Mouse (Mus musculus): ENCODE measurements around the gene Hibadh. TPM values are rescaled to one million over a fixed set of nuclear protein-coding genes. Genes with fewer than 3 reads are reported as not detected.

Gene Hibadh
- polyA plus RNA-seq, 1 experiment: 334 TPM

DNA sequence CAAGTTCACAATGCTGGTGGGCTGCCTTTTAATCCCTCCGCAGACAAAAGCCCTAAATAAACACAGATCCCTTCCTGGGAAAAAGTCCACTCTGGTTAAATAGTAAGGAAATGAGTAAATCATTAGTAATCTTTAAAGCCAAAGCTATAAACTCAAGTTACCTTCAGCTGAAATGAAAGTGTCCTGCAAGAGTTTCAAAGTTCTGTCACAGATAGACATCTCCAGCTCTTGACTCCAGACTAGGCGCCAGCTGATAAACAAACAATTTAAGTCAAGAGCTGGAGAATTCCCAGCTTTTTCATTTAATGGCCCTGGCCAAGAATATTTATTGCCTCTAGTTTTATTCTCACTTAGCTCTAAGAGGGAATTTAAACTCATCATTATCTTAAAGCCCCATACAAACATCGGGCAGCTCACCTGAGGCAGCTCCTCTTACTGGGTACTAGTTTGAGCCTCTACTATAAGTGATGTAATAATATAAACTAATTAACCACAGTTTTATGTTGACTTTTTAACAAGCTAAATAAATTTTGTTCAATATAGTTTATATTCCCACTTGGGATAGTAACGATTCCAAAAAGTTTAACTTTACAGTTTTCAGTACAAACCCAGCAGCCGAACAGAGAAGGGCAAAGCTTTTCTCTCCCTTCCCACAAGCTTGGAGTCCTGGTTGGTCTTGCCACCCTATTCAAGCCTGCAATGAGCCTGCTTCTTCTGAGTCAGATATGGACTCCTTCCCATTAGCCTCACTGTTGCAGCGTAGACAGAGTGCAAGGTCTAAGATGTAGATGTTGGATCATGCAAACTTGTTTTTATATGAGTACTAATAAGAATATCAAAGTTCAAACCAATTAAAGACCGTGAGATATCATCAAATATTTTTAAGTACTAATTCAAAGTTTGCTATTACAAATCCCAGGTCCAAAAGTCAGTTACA is 38.2 kb downstream of the Hibadh start:
- Histone ChIP-seq H3K4me3 (ENCODE audit: insufficient read depth, low read depth, low read length) (no peak overlapping the region), H3K27me3 (replicated peaks; ENCODE audit: control insufficient read depth, insufficient read depth, low read length) (no peaks in the 10 kb centered on the region), H3K27ac (ENCODE audit: insufficient read depth, low read depth, low read length) (peak overlapping the region; percentile 94), H3K36me3 (ENCODE audit: control insufficient read depth, insufficient read depth, low read length) (no peaks in the 10 kb centered on the region), H3K4me1 (ENCODE audit: control insufficient read depth, insufficient read depth, low read length) (peaks cover 14% of the 10 kb centered on the region; the same call in 1 of the 2 replicates)
- 42% methylated on average over 7 of the region's 7 CpGs for WGBS
- no peak for TF ChIP-seq POLR2A (IDR thresholded peaks at IDR 0.05; ENCODE audit: low read depth, low read length)
- TF ChIP-seq CTCF (conservative IDR thresholded peaks at IDR 0.05; ENCODE audit: insufficient read depth, insufficient read length, low read depth, low read length): no peak
- peak; percentile 71 for DNase-seq

DNA sequence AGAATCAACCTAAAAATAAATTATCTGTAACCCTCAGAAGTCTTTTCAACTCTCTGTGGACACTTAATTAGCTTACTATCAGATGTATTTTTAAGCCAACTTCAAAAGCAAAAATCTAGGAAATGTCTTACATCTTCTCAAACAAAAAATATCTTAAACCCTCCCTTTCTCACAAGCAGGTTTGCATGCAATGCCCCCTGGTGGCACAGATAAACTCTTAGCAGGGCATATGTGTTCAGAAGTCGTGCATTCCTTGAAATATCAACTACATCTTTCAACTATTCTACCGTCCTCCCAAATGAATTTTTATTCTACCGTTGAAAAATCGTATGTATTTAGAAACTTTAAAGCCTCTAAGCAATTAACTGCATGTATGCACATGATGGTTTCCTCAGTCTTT is 39.1 kb downstream of the Hibadh start:
- Histone ChIP-seq H3K4me3 (ENCODE audit: insufficient read depth, low read depth, low read length) (no peak overlapping the region), H3K36me3 (ENCODE audit: control insufficient read depth, insufficient read depth, low read length) (no peaks in the 10 kb centered on the region), H3K4me1 (ENCODE audit: control insufficient read depth, insufficient read depth, low read length) (peaks cover 11% of the 10 kb centered on the region; the same call in 1 of the 2 replicates), H3K27ac (ENCODE audit: insufficient read depth, low read depth, low read length) (no peak overlapping the region; the same call in 1 of the 2 replicates), H3K27me3 (replicated peaks; ENCODE audit: control insufficient read depth, insufficient read depth, low read length) (no peaks in the 10 kb centered on the region)
- peak; percentile 63 for DNase-seq
- 13% methylated on average over 4 of the region's 4 CpGs for WGBS
- no peak for TF ChIP-seq POLR2A (IDR thresholded peaks at IDR 0.05; ENCODE audit: low read depth, low read length)
- TF ChIP-seq CTCF (conservative IDR thresholded peaks at IDR 0.05; ENCODE audit: insufficient read depth, insufficient read length, low read depth, low read length): peak; percentile 35

DNA sequence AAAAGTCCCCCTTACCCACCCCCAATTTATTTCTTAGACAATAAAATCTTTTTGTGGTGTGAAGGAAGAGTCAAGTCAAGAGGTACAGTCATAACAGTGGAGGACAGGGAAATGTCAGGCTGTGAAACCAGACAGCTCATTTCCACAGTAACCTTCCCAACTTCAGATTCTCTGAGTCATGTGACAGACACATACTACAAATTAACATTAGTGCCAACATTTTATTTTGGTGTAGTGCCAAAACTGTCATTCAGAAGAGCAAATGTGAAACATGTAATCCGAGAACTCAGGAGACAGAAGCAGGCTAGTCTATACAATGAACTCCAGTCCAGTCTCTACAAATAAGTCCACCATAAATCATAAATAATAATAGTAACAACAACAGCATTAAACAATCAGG is 45.4 kb downstream of the Hibadh start:
- WGBS: 78% methylated on average over 1 of the region's 1 CpGs
- TF ChIP-seq CTCF (conservative IDR thresholded peaks at IDR 0.05; ENCODE audit: insufficient read depth, insufficient read length, low read depth, low read length) (no peak), POLR2A (IDR thresholded peaks at IDR 0.05; ENCODE audit: low read depth, low read length) (no peak)
- no peak for DNase-seq

DNA sequence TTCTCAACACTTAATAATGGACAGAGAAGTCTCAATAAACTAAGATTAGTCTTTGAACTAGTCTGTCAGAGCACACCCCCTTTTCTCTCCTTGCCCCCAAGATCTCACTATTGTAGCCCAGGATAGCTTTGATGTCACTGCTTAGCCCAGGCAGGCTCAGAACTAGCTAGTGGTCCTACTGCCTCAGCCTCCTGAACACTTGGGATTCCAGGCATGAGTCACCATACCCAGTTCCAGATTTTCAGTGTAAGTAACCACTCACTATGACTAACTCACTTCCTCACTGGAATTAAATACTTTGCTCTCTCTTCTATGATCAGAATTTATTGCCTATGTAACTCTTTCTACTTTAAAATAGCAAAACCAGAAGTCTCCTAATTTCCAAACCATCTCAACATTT is 53.6 kb downstream of the Hibadh start:
- no peak for DNase-seq
- H3K36me3 ChIP-seq (ENCODE audit: control insufficient read depth, insufficient read depth, low read length): no peaks in the 10 kb centered on the region
- no peak overlapping the region for H3K4me3 ChIP-seq (ENCODE audit: insufficient read depth, low read depth, low read length)
- H3K27me3 ChIP-seq (replicated peaks; ENCODE audit: control insufficient read depth, insufficient read depth, low read length): no peaks in the 10 kb centered on the region
- TF ChIP-seq POLR2A (IDR thresholded peaks at IDR 0.05; ENCODE audit: low read depth, low read length): no peak
- no peak for TF ChIP-seq CTCF (conservative IDR thresholded peaks at IDR 0.05; ENCODE audit: insufficient read depth, insufficient read length, low read depth, low read length)
- no peaks in the 10 kb centered on the region for H3K4me1 ChIP-seq (ENCODE audit: control insufficient read depth, insufficient read depth, low read length)
- no peak overlapping the region for H3K27ac ChIP-seq (ENCODE audit: insufficient read depth, low read depth, low read length)

More for the DNA sequence above, 45.4 kb downstream of the Hibadh start:
- Histone ChIP-seq H3K27me3 (replicated peaks; ENCODE audit: control insufficient read depth, insufficient read depth, low read length) (no peaks in the 10 kb centered on the region), H3K27ac (ENCODE audit: insufficient read depth, low read depth, low read length) (no peak overlapping the region), H3K4me3 (ENCODE audit: insufficient read depth, low read depth, low read length) (no peak overlapping the region), H3K36me3 (ENCODE audit: control insufficient read depth, insufficient read depth, low read length) (no peaks in the 10 kb centered on the region), H3K4me1 (ENCODE audit: control insufficient read depth, insufficient read depth, low read length) (no peaks in the 10 kb centered on the region; the same call in 1 of the 2 replicates)

DNA sequence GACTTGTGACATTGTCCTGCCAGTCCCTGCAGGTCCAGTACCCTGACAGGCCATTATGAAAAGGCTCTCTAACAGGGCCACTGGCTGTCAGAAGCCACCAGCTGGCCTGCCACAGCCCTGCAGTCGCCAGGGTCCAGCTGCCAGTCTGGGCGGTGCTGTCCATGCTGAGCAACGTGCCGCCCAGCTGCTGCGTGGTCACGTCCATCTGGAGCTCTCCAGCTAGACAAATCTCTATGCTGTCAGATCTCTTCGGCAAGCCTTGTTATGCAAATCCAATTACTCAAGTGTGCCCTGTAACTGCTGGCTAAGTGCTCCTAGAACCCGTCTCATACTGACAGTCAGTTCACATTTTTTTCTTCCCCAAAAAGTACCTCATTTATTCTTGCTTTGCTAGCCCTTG is 55.8 kb downstream of the Hibadh start:
- DNase-seq: peak; percentile 23
- no peaks in the 10 kb centered on the region for H3K4me1 ChIP-seq (ENCODE audit: control insufficient read depth, insufficient read depth, low read length)
- WGBS: 32% methylated on average over 8 of the region's 8 CpGs
- H3K4me3 ChIP-seq (ENCODE audit: insufficient read depth, low read depth, low read length): no peak overlapping the region
- no peaks in the 10 kb centered on the region for H3K36me3 ChIP-seq (ENCODE audit: control insufficient read depth, insufficient read depth, low read length)
- no peaks in the 10 kb centered on the region for H3K27me3 ChIP-seq (replicated peaks; ENCODE audit: control insufficient read depth, insufficient read depth, low read length)
- TF ChIP-seq POLR2A (IDR thresholded peaks at IDR 0.05; ENCODE audit: low read depth, low read length) (no peak), CTCF (conservative IDR thresholded peaks at IDR 0.05; ENCODE audit: insufficient read depth, insufficient read length, low read depth, low read length) (no peak)
- no peak overlapping the region for H3K27ac ChIP-seq (ENCODE audit: insufficient read depth, low read depth, low read length)

DNA sequence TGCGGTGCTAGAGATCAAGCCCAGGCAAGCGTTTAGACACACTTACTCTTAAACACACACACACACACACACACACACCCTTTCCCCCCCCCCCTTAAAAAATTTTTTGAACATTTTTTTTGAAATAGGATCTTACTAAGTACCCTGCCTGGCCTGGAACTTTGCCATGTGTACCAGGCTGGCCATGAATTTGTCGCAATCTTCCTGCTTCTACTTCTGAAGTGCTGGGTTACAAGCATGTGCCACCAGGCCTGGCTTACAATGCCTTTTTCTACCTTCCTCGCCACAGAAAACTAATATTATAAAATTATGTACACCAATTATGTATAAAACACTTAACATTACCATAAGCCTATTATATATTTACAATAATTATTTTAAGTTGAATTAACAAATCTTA is 59.1 kb downstream of the Hibadh start:
- WGBS: 88% methylated on average over 4 of the region's 4 CpGs
- TF ChIP-seq POLR2A (IDR thresholded peaks at IDR 0.05; ENCODE audit: low read depth, low read length) (no peak), CTCF (conservative IDR thresholded peaks at IDR 0.05; ENCODE audit: insufficient read depth, insufficient read length, low read depth, low read length) (no peak)
- Histone ChIP-seq H3K27ac (ENCODE audit: insufficient read depth, low read depth, low read length) (no peak overlapping the region), H3K36me3 (ENCODE audit: control insufficient read depth, insufficient read depth, low read length) (no peaks in the 10 kb centered on the region), H3K27me3 (replicated peaks; ENCODE audit: control insufficient read depth, insufficient read depth, low read length) (no peaks in the 10 kb centered on the region), H3K4me3 (ENCODE audit: insufficient read depth, low read depth, low read length) (no peak overlapping the region), H3K4me1 (ENCODE audit: control insufficient read depth, insufficient read depth, low read length) (0 out of 2 replicates have a peak, but pooled peaks cover 3% of the 10 kb centered on the region)
- no peak for DNase-seq

DNA sequence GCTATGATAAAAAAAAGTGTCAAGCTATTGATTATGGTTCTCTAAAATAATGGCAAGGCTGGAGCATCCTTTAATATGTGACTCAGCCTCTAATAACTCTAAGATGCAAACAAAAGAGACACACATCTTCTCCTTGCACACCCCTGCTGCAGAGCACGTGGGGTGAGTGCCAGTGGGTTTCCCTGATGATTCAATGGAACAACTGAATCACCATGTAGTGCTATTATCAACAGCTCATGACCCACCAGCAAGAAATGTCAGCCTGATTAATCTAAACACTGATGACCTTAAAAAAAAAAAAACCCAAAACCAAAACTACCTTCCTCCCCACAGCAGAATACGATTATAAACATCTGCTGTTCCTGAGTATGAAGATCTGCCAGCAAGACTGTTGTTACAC is 61.9 kb downstream of the Hibadh start:
- H3K27me3 ChIP-seq (replicated peaks; ENCODE audit: control insufficient read depth, insufficient read depth, low read length): no peaks in the 10 kb centered on the region
- WGBS: 85% methylated on average over 2 of the region's 2 CpGs
- DNase-seq: no peak

More for the DNA sequence above, 61.9 kb downstream of the Hibadh start:
- TF ChIP-seq POLR2A (IDR thresholded peaks at IDR 0.05; ENCODE audit: low read depth, low read length) (no peak), CTCF (conservative IDR thresholded peaks at IDR 0.05; ENCODE audit: insufficient read depth, insufficient read length, low read depth, low read length) (no peak)
- H3K4me1 ChIP-seq (ENCODE audit: control insufficient read depth, insufficient read depth, low read length): 0 out of 2 replicates have a peak, but pooled peaks cover 3% of the 10 kb centered on the region
- H3K36me3 ChIP-seq (ENCODE audit: control insufficient read depth, insufficient read depth, low read length): no peaks in the 10 kb centered on the region
- no peak overlapping the region for H3K4me3 ChIP-seq (ENCODE audit: insufficient read depth, low read depth, low read length)
- H3K27ac ChIP-seq (ENCODE audit: insufficient read depth, low read depth, low read length): no peak overlapping the region
